Mouse (Mus musculus) frontal cortex, postnatal 14 days (tissue): ENCODE measurements around the gene Ctnnd2.

Experiments
- DNase-seq, 2 experiments: peaks; one replicate each; pipeline ENCODE4 v3.0.0; 2022; ENCODE audit warnings: low spot score in 2 of 2

Gene Ctnnd2

GRCm38 (mm10) chr15:30992357-30992756, 820.0 kb downstream of the Ctnnd2 start:
- DNase-seq, result no peak

GRCm38 (mm10) chr15:30992901-30993300, 820.5 kb downstream of the Ctnnd2 start:
- no peak for DNase-seq

- DNase-seq, result no peak
Observed at GRCm38 (mm10) chr15:30995346-30995745, 823.0 kb downstream of the Ctnnd2 start.

- DNase-seq, result no peak
Observed at GRCm38 (mm10) chr15:31004468-31004867, 832.1 kb downstream of the Ctnnd2 start.

- no peak for DNase-seq
Observed at GRCm38 (mm10) chr15:31004976-31005375, 832.6 kb downstream of the Ctnnd2 start.

GRCm38 (mm10) chr15:31006050-31006824, 833.8 kb downstream of the Ctnnd2 start:
- no peak for DNase-seq

- DNase-seq, result no peak
Observed at GRCm38 (mm10) chr15:31006825-31007157, 834.4 kb downstream of the Ctnnd2 start.

GRCm38 (mm10) chr15:31008594-31008993, 836.2 kb downstream of the Ctnnd2 start:
- DNase-seq, result no peak

- no peak for DNase-seq
Observed at GRCm38 (mm10) chr15:31020769-31021168, 848.4 kb downstream of the Ctnnd2 start.

- no peak for DNase-seq
Observed at GRCm38 (mm10) chr15:31022012-31022411, 849.6 kb downstream of the Ctnnd2 start.

- DNase-seq, result no peak
Observed at GRCm38 (mm10) chr15:31022497-31022896, 850.1 kb downstream of the Ctnnd2 start.

- no peak for DNase-seq
Observed at GRCm38 (mm10) chr15:31023766-31024165, 851.4 kb downstream of the Ctnnd2 start.

GRCm38 (mm10) chr15:31027448-31028230, 855.2 kb downstream of the Ctnnd2 start:
- no peak for DNase-seq

- no peak for DNase-seq
Observed at GRCm38 (mm10) chr15:31044983-31045382, 872.6 kb downstream of the Ctnnd2 start.

GRCm38 (mm10) chr15:31051496-31051895, 879.1 kb downstream of the Ctnnd2 start:
- DNase-seq, result no peak

GRCm38 (mm10) chr15:31056145-31056544, 883.8 kb downstream of the Ctnnd2 start:
- DNase-seq, result no peak

GRCm38 (mm10) chr15:31058315-31058714, 885.9 kb downstream of the Ctnnd2 start:
- DNase-seq, result peak in 1 of 2 experiments; percentile 7

- no peak for DNase-seq
Observed at GRCm38 (mm10) chr15:31063734-31064133, 891.3 kb downstream of the Ctnnd2 start.

GRCm38 (mm10) chr15:31068127-31068526, 895.7 kb downstream of the Ctnnd2 start:
- no peak for DNase-seq

GRCm38 (mm10) chr15:31070311-31070710, 897.9 kb downstream of the Ctnnd2 start:
- DNase-seq, result no peak
